Mouse (Mus musculus): ENCODE data around the gene Zfand3. TPM values are rescaled to one million over a fixed set of nuclear protein-coding genes. Genes with fewer than 3 reads are reported as not detected.

The Zfand3 gene
- total and polyA plus RNA-seq, 3 experiments, result 23.2 to 44.0 (median 23.5) TPM

GRCm38 (mm10) chr17:30230428-30230827 lies 225.9 kb downstream of the Zfand3 start:
- Histone ChIP-seq H3K9ac (ENCODE audit: insufficient read depth, low read depth) (no peak overlapping the region), H3K4me3 (replicated peaks in 1 of 3; ENCODE audit: low read depth in 2 of 3, low read length in 2 of 3, poor library complexity in 1 of 3) (no peak overlapping the region), H3K79me2 (replicated peaks; ENCODE audit: control insufficient read depth, extremely low read depth, insufficient read depth, poor library complexity, severe bottlenecking) (no peaks in the 10 kb centered on the region), H3K27ac (ENCODE audit: insufficient read depth, low read depth) (no peak overlapping the region), H3K27me3 (replicated peaks) (no peaks in the 10 kb centered on the region), H3K36me3 (replicated peaks in 1 of 2; ENCODE audit: control insufficient read depth in 1 of 2, insufficient read depth in 1 of 2, low read length in 1 of 2) (peaks cover 0 to 41% of the 10 kb centered on the region in 2 experiments), H3K4me1 (ENCODE audit: control insufficient read depth in 1 of 2, insufficient read depth in 2 of 2) (no peaks in the 10 kb centered on the region), H3K4me2 (ENCODE audit: insufficient read depth, low read depth, poor library complexity, severe bottlenecking) (no peak overlapping the region), H3K9me3 (replicated peaks; ENCODE audit: low read length) (no peaks in the 10 kb centered on the region)
- dilution Hi-C loops (cut with MboI; ENCODE audit: extremely low pct_ligation_motif_present, extremely low pct_unique_long_range_greater_than_20kb, low sequenced_read_pairs) (no loop called here), in situ Hi-C loops (cut with MboI; ENCODE audit: low pct_ligation_motif_present, low pct_unique_long_range_greater_than_20kb, low sequenced_read_pairs) (loop anchor here (25.0 kb wide), 1 partner anchor 207 kb away; no protein-coding TSS in a partner anchor)
- no peak for TF ChIP-seq NELFE (IDR thresholded peaks at IDR 0.05; ENCODE audit: low read depth, low read length)
- TF ChIP-seq JUN (IDR thresholded peaks at IDR 0.05; ENCODE audit: insufficient read depth, low read depth, low read length), result no peak
- TF ChIP-seq HCFC1 (IDR thresholded peaks at IDR 0.05; ENCODE audit: low read depth, low read length), result no peak
- TF ChIP-seq KAT2A (IDR thresholded peaks at IDR 0.05; ENCODE audit: insufficient replicate concordance, low read length), result no peak
- no peak for TF ChIP-seq SMC3 (IDR thresholded peaks at IDR 0.05; ENCODE audit: low read depth, low read length)
- TF ChIP-seq MEF2A (IDR thresholded peaks at IDR 0.05; ENCODE audit: borderline replicate concordance, low read depth, low read length), result no peak
- no peak for TF ChIP-seq POLR2AphosphoS2 (IDR thresholded peaks at IDR 0.05; ENCODE audit: low read depth, low read length)
- no peak for TF ChIP-seq ELF1 (IDR thresholded peaks at IDR 0.05; ENCODE audit: low read depth, low read length)
- TF ChIP-seq USF2 (conservative IDR thresholded peaks at IDR 0.05; ENCODE audit: low read depth, low read length), result no peak
- TF ChIP-seq E2F4 (IDR thresholded peaks at IDR 0.05; ENCODE audit: insufficient replicate concordance, low read depth, low read length), result no peak
- no peak for TF ChIP-seq MAFK (IDR thresholded peaks at IDR 0.05; ENCODE audit: insufficient replicate concordance, low read length)
- no peak for TF ChIP-seq ETS1 (conservative IDR thresholded peaks at IDR 0.05; ENCODE audit: low read depth, low read length)
- TF ChIP-seq ZMIZ1 (IDR thresholded peaks at IDR 0.05; ENCODE audit: low read depth, low read length), result no peak
- TF ChIP-seq NRF1 (IDR thresholded peaks at IDR 0.05; ENCODE audit: low read depth, low read length), result no peak
- TF ChIP-seq UBTF (IDR thresholded peaks at IDR 0.05; ENCODE audit: low read depth, low read length), result no peak
- TF ChIP-seq MXI1 (IDR thresholded peaks at IDR 0.05; ENCODE audit: low read depth, low read length), result no peak
- no peak for TF ChIP-seq BHLHE40 (IDR thresholded peaks at IDR 0.05; ENCODE audit: low read depth, low read length)
- TF ChIP-seq ZC3H11A (IDR thresholded peaks at IDR 0.05; ENCODE audit: low read depth, low read length), result no peak
- DNase-seq (ENCODE audit: extremely low read depth), result no peak

- peaks cover 0 to 42% of the 10 kb centered on the region in 2 experiments for H3K36me3 ChIP-seq (replicated peaks in 1 of 2; ENCODE audit: control insufficient read depth in 1 of 2, insufficient read depth in 1 of 2, low read length in 1 of 2)
- dilution Hi-C loops (cut with MboI; ENCODE audit: extremely low pct_ligation_motif_present, extremely low pct_unique_long_range_greater_than_20kb, low sequenced_read_pairs), result no loop called here
- in situ Hi-C loops (cut with MboI; ENCODE audit: low pct_ligation_motif_present, low pct_unique_long_range_greater_than_20kb, low sequenced_read_pairs), result loop anchor here (25.0 kb wide), 1 partner anchor 206 kb away; no protein-coding TSS in a partner anchor
Measured at GRCm38 (mm10) chr17:30231483-30231882, 226.9 kb downstream of the Zfand3 start.

More at GRCm38 (mm10) chr17:30231483-30231882, 226.9 kb downstream of the Zfand3 start:
- DNase-seq (ENCODE audit: extremely low read depth), result no peak
- Histone ChIP-seq H3K9ac (ENCODE audit: insufficient read depth, low read depth) (no peak overlapping the region), H3K27me3 (replicated peaks) (no peaks in the 10 kb centered on the region), H3K27ac (ENCODE audit: insufficient read depth, low read depth) (no peak overlapping the region), H3K4me2 (ENCODE audit: insufficient read depth, low read depth, poor library complexity, severe bottlenecking) (no peak overlapping the region), H3K4me3 (replicated peaks in 1 of 3; ENCODE audit: low read depth in 2 of 3, low read length in 2 of 3, poor library complexity in 1 of 3) (no peak overlapping the region), H3K79me2 (replicated peaks; ENCODE audit: control insufficient read depth, extremely low read depth, insufficient read depth, poor library complexity, severe bottlenecking) (no peaks in the 10 kb centered on the region), H3K4me1 (ENCODE audit: control insufficient read depth in 1 of 2, insufficient read depth in 2 of 2) (no peaks in the 10 kb centered on the region; a peak in 1 of 4 replicates), H3K9me3 (replicated peaks; ENCODE audit: low read length) (no peaks in the 10 kb centered on the region)
- no peak for TF ChIP-seq POLR2A (IDR thresholded peaks at IDR 0.05; ENCODE audit: low read depth, low read length)
- TF ChIP-seq EP300 (IDR thresholded peaks at IDR 0.05; ENCODE audit: low read length), result no peak
- no peak for TF ChIP-seq USF1 (IDR thresholded peaks at IDR 0.05; ENCODE audit: low read depth, low read length)
- TF ChIP-seq MXI1 (IDR thresholded peaks at IDR 0.05; ENCODE audit: low read depth, low read length), result no peak
- TF ChIP-seq CTCF (conservative IDR thresholded peaks at IDR 0.05 in 1 of 2, IDR thresholded peaks at IDR 0.05 in 1 of 2; ENCODE audit: low read depth in 2 of 2, low read length in 2 of 2), result no peak
- TF ChIP-seq BHLHE40 (IDR thresholded peaks at IDR 0.05; ENCODE audit: low read depth, low read length), result no peak
- TF ChIP-seq KAT2A (IDR thresholded peaks at IDR 0.05; ENCODE audit: insufficient replicate concordance, low read length), result no peak
- no peak for TF ChIP-seq MEF2A (IDR thresholded peaks at IDR 0.05; ENCODE audit: borderline replicate concordance, low read depth, low read length)
- TF ChIP-seq MAZ (IDR thresholded peaks at IDR 0.05; ENCODE audit: low read depth, low read length), result no peak
- no peak for TF ChIP-seq ZKSCAN1 (IDR thresholded peaks at IDR 0.05; ENCODE audit: borderline replicate concordance, low read depth, low read length)
